Mouse (Mus musculus) spleen, postnatal 36 days (tissue): Measurements from ENCODE around the gene Tmem161b.
A peak's percentile ranks its signal among the peaks of the same experiment; 100 is the strongest.
"Not testable (repeated sequence)": the region's sequence is repeated elsewhere in the genome, so short reads cannot be mapped to it uniquely, and the experiment has no call there.

ENCODE experiments used
- DNase-seq, 2 experiments: peaks; one replicate each; pipeline ENCODE4 v3.0.0; 2022; ENCODE audit warnings: low spot score in 2 of 2, mixed read lengths in 1 of 2

Tmem161b gene

GRCm38 (mm10) chr13:84221820-84222681, at the start of gene Tmem161b:
Gene Tmem161b, plus strand, starts transcription at chr13:84222296.
- peak; percentile 92 for DNase-seq

DNA sequence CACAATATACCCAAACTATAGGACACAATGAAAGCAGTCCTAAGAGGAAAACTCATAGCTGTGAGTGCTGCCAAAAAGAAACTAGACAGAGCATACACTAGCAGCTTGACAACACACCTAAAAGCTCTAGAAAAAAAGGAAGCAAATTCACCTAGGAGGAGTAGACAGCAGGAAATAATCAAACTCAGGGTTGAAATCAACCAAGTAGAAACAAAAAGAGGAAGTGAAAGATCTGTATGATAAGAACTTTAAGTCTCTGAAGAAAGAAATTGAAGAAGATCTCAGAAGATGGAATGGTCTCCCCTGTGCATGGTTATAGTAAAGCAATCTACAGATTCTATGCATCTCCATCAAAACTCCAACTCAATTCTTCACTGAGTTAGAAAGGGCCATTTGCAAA, 36.3 kb upstream of the Tmem161b start:
- peak; percentile 8 for DNase-seq

DNA sequence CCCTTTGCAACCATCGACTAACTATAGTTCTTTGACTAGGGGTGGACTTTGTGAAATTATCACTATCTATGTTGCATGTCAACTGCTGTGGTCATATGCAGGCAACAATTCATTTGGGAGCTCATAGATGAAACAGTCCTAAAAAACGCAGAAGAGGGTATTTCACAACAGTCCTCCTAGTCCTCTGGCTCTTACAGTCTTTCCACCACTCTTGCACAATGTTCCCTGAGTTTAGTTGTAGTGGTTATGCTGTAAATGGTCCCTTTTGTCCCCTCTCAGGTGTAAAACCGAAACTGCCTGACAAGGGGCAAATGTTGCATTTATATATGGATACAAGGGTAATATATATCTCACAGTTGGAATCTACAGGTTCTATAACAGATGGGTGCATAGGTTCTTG, 29.4 kb upstream of the Tmem161b start:
- no peak for DNase-seq

GRCm38 (mm10) chr13:84222682-84222992, 541 bp downstream of the Tmem161b start:
- DNase-seq: no peak

- DNase-seq: no peak
Measured at GRCm38 (mm10) chr13:84223018-84223417, 922 bp downstream of the Tmem161b start.

DNA sequence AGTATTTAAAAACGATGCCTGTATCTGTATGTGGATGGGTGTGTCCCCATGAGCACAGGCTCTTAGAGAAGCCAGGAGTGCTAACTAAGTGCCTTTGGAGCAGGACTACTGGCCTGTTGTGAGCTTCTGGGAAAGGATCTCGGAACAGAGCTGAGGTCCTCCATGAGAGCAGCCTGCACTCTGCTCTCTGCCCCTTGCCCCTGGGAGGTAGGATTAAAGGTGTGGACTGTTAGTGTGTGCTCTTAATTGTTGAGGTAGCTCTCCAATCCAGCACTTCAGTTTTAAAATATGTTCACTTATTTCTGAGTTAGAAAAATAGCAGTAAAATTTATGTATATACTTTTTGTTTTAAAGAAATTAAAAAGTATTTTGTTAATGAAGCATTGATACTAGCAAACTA, 11.9 kb downstream of the Tmem161b start:
- no peak for DNase-seq

- DNase-seq: no peak
Measured at GRCm38 (mm10) chr13:84236768-84237167, 14.7 kb downstream of the Tmem161b start.

GRCm38 (mm10) chr13:84238184-84238583, 16.1 kb downstream of the Tmem161b start:
- DNase-seq: no peak

DNA sequence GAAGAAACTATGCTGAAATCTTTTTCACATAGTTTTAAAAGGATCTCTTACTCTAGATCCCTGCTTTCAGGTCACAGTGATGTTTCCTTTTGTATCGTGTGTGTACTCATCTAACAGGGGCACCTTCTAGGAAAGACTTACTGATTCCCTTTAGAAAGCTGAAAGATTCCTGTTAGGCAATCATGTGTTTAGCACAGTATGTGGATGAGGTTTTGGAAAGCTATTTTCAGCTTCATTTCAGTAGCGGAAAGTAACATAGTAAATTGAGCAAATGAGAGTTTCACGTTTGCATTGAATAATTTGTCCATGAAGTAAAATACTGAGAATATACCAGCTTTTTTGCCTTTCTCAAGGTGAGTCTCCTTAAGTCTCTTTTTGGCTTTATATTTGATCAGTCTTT, 26.0 kb downstream of the Tmem161b start:
- DNase-seq: no peak

- no peak for DNase-seq
Measured at GRCm38 (mm10) chr13:84251295-84251694, 29.2 kb downstream of the Tmem161b start.

DNA sequence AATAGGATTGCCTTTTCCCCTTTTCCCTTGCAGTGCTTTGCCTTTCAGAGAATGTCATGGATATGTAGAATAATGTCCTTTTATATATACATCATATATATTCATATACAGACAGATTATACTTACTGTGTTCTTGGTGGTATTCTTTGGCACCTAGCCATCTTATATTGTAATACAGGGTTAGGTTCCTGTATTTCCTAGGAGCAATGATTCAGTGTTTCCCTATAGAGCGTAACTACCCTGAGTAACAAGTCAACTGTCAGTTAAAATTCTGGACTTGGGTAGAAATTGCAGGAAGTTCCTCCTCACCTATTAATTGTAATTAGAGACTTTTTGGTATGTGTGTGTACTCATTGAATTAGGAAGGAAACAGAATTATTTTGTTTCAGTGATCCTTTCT, 33.0 kb downstream of the Tmem161b start:
- DNase-seq: no peak

GRCm38 (mm10) chr13:84264418-84264817, 42.3 kb downstream of the Tmem161b start:
- DNase-seq: not testable (repeated sequence)

DNA sequence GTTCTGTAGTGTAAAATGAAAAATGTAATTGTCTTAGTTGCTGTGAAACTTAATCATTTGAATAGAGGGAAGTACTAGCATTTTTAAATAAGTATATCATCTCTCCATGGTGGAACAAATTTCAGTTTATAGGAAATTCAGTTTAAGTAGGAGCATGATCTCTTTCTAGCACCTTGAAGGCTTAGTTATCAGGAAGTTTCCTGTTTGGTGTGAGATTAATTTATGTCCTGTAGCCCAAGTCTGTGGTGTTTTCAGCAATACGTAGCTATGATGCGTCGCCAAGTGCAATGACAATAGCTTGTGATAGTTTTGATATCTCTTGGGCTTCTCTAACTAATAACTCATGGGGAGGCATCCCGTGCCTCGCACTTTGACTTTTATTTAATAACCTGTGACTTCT, 54.1 kb downstream of the Tmem161b start:
- DNase-seq: no peak

DNA sequence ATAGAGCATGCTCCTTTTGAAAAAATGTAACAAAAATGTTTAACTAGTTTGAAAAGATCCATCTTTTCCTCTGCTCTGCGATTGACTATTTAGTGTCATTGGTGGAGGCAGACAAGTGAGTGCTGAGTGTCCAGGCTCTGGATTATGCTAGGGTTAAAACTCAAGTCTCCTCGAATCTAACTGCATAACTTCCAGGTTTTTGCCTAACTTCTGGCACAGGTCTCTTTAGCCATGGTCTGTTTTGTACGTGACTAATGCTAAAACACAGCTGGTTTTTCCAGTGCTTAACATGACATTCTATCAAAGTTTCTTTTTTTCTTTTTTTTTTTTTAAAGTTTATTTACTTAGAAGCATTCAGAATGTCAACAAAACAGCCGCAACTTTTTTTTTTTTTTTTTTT, 58.3 kb downstream of the Tmem161b start:
- DNase-seq: no peak

DNA sequence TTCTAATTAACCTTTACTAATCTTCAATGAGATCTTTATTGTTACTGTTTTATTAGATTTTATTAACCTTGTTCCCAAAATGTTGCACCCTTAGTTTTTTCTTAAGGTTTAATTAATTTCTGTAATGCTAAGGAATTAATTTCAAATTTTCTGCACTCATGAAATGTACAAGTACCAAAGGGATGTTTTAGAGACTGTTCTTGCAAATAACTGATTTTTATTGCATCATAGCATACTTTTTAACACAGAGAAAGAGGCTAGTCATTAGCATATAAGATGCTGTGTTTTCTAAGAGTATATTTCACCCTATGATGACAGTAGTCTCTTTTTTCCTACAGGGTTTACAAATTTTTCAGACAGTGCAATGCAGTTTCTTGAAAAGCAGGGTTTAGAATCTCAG, 60.9 kb downstream of the Tmem161b start:
- no peak for DNase-seq

DNA sequence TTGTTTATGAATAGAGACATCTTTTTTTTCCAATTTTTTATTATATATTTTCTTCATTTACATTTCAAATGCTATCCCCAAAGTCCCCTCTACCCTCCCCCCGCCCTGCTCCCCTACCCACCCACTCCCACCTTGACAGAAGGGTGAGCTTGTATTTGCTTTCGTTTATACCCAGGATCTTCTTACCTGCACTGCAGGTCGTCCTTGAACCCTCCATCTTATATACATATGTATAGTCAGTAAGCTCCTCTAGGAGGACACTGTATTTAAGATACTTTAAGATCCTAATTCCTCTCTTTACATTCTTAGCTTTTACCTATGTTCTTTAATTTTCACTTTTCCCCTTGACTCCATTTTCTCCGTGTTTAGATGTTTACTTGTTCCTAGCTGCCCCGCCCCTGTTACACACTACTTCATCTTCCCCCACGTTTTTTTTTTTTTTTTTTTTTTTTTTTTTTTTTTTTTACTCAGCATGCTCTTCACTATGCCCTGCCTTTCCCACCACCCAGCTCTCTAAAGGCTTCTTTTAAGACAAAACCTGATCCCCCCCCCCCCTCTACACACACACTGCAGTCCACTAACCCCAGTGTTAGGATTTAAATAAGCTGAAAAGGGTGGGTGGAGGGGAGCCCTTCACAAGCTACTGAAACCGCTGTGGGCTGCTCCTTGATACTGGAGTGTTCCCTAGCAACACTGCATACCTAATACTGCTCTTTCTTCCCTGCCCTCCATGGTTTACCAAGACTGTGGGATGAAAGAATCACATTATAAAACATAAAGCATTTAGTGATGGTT, 62.9 kb downstream of the Tmem161b start:
- DNase-seq: no peak

GRCm38 (mm10) chr13:84285559-84285945, 63.5 kb downstream of the Tmem161b start:
- DNase-seq: no peak

- DNase-seq: no peak
Measured at GRCm38 (mm10) chr13:84299445-84300053, 77.5 kb downstream of the Tmem161b start.

- DNase-seq: no peak
Measured at GRCm38 (mm10) chr13:84343272-84343671, 121.2 kb downstream of the Tmem161b start.

DNA sequence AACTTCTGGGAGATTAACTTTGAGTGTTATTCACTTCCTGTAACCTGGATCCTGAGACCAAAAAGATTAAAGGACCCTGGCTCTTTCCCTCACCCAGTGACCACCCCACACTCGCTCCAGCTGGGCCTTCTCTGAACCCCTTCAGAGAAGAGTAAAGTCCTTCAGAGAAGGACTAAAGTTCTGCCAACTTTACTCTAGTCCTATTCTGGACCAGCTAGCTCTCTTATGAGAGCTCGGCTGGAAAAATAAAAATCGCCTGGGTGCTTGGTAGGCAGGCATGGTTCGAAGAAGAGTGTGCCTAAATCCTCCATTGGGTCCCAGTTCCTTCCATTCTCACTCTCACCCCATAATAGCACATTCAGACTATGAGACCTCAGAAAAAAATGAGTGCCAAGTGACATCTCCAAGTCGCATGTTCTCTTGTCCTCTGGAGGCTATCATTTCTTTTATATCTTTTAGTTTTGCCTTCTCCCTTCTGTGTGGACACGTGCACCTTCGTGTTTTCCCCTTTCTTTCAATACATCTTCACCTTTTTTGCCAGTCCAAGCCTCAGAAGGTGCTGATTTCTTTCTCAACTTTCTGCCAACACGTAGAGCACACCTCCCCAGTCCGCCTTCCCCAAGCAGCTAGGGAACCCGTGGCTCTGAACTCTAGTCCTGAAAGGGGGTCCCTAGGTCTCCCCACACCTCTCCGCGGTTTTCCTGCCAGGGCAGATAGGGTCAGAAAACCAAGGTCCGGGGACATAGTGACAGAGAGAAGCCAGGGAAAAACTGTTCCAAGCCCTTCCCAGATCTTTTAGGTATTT, 121.8 kb downstream of the Tmem161b start:
- no peak for DNase-seq

DNA sequence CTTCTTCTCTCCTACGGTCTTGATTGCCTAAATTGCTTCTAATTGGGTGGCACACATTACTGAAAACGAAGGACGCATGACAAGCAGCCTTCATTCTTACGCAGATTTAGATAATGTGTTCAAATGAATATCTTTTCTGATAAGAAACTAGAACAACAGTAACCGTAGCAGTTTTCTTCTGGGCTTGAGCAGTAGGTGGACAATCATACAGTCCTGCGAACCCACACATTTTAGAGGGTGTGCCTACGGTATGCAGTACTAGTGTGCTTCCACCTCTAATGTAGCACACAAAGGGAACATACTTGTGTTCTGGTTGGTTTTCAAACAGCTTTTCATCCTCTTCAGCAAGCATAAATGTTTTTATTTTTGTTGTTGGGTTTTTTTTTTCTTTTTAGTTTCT, 122.6 kb downstream of the Tmem161b start:
- no peak for DNase-seq

DNA sequence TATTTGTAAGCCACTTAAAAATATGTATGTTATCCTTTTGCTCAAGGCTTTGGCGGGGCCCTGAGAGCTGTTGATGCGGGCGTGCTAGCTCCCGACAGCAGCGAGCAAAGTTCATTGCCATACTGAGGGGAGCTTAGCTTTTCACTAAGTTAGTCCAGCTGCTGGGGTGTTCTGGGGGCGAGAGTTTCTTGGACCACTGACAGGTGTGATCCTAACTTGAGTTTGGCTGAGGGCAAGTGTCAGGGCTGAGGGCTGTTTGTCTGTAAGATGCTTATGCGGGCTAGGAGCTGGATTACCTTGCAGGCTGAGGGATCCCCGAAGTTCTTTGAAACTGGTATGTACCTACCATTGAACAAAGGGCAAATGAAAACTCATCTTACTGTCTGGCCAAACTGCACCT, 123.0 kb downstream of the Tmem161b start:
- no peak for DNase-seq
